Mouse (Mus musculus) testis, adult 2 months (tissue): Measurements from ENCODE around the gene Triobp. TPM values are rescaled to one million over a fixed set of nuclear protein-coding genes. Genes with fewer than 3 reads are reported as not detected.

Experiments
- H3K27ac ChIP-seq: fragments of 200-500 bp; 2 replicates; pipeline ENCODE4 v1.5.1; 2012; ENCODE audit warnings: low read depth, low read length; ENCODE audit not compliant: control insufficient read depth, insufficient read depth
- H3K27me3 ChIP-seq: fragments of 200-500 bp; 2 replicates; pipeline ENCODE4 v1.6.1; 2012; ENCODE audit warnings: mild to moderate bottlenecking, low read length, moderate library complexity; ENCODE audit not compliant: control insufficient read depth, insufficient read depth
- H3K36me3 ChIP-seq: fragments of 200-500 bp; 2 replicates; pipeline ENCODE4 v1.6.1; 2012; ENCODE audit warnings: mild to moderate bottlenecking, low read length; ENCODE audit not compliant: control insufficient read depth, insufficient read depth
- H3K4me1 ChIP-seq: fragments of 200-500 bp; 2 replicates; pipeline ENCODE4 v1.6.1; 2012; ENCODE audit warnings: low read length; ENCODE audit not compliant: control insufficient read depth, insufficient read depth
- H3K4me3 ChIP-seq: fragments of 200-500 bp; 2 replicates; pipeline ENCODE4 v1.5.1; 2012; ENCODE audit warnings: low read depth, mild to moderate bottlenecking, low read length, moderate library complexity, mixed read lengths; ENCODE audit not compliant: control insufficient read depth
- CTCF ChIP-seq: fragments of 200-500 bp; IDR thresholded peaks from 2 replicates; pipeline ENCODE4 v1.5.1; 2012; ENCODE audit warnings: low read depth, mild to moderate bottlenecking, inconsistent platforms, low read length, moderate library complexity; ENCODE audit not compliant: control insufficient read depth, insufficient read depth, insufficient replicate concordance
- POLR2A ChIP-seq: fragments of 200-500 bp; IDR thresholded peaks from 2 replicates; pipeline ENCODE4 v1.6.1; 2012; ENCODE audit warnings: low read depth, mild to moderate bottlenecking, inconsistent platforms, low read length, moderate library complexity; ENCODE audit not compliant: control insufficient read depth
- polyA plus RNA-seq: library from polyadenylated mRNA; depleted of rRNA; stranded (reverse); fragments of >200 nt; gene quantifications from 2 replicates; pipeline ENCODE4 v1.2.3, GENCODE M21; 2012

Gene Triobp
- polyA plus RNA-seq, 1 experiment: 22.6 TPM

DNA sequence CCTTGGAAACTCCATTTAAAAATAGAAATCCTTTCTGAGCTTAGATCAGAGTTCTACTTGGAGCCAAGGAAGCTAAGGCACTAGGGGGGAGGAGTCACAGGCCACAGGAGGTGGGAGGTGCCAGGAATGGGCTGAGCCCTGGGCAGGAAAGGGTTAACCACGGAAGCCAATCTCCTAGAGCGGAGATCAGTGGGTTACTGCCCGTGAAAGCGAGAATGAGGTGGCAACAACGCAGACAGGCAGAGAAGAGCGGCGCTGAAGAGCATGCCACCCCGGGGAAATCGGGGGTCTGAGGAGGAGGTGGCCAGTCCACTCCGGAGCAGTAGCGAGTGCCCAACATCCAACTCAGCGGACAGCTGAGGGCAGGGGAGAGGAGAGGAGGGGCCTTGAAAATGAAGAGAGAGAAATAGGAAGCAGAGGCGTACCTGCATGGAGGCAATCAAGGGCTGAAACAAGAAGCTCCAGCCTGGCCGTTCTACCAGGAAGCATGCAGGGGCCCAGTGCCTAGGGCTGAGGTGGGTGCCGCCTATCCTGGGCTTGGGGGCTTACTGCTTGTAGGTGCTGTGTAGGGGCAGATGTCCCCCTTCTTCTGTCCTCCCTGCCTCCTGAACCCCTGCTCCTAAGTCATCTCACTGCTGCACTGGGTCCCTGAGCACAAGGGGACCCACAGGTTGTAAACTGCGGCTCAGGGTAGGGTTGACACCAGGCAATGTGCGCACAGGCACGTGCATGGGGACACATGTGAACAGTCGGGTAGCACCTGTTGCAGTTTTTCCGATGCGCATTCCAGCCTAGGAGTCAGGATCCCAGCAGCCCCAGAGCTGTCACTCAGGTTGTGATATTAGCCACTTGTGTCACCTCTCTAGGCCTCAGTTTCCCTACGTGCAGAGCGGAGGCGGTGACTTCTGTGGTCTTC is 93.2 kb downstream of the Triobp start:
- TF ChIP-seq CTCF (no peak), POLR2A (0 out of 2 replicates have a peak, but pooled peaks have one; percentile 29)
- Histone ChIP-seq H3K27me3 (no peaks in the 10 kb centered on the region), H3K4me1 (peaks cover 5% of the 10 kb centered on the region)

GRCm38 (mm10) chr15:79041585-79041984 is 94.1 kb downstream of the Triobp start, which contains the start of gene Galr3:
TSS of gene Galr3 (plus strand) at chr15:79041885.
- Histone ChIP-seq H3K4me3 (peak within 1 kb of the TSS; percentile 72), H3K27ac (no peak within 1 kb of the TSS), H3K27me3 (no peaks in the 10 kb centered on the region), H3K36me3 (no peaks in the 10 kb centered on the region), H3K4me1 (peaks cover 5% of the 10 kb centered on the region)
- TF ChIP-seq CTCF (no peak), POLR2A (no peak)

More for the DNA sequence above, 93.2 kb downstream of the Triobp start:
- Histone ChIP-seq H3K36me3 (no peaks in the 10 kb centered on the region), H3K27ac (no peak overlapping the region), H3K4me3 (no peak overlapping the region)

- TF ChIP-seq POLR2A (no peak), CTCF (no peak)
- no peaks in the 10 kb centered on the region for H3K27me3 ChIP-seq
- H3K4me1 ChIP-seq: peaks cover 5% of the 10 kb centered on the region
- H3K4me3 ChIP-seq: peak overlapping the region; percentile 72
- no peak overlapping the region for H3K27ac ChIP-seq
- no peaks in the 10 kb centered on the region for H3K36me3 ChIP-seq
These were observed 95.4 kb downstream of the Triobp start for GRCm38 (mm10) chr15:79042721-79043491.

DNA sequence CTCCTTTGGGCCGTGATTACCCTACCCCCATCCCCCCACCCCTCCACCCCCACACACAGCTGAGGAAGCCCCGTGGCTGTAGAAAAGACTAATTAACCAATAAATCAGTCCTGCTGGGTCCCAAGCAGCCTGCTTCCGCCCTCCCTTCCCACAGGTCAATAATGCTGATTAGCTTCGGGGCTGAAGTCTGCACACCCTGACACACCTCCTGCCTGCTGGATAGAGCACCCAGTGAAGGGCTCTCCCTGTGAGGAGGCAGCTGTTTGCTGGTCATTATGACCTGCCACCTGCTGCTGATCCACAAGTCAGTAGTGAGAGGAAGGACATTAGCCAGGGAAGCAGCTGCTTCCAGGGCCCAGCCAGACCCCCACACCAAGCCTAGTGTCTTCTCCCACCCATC is 97.3 kb downstream of the Triobp start:
- H3K36me3 ChIP-seq: no peaks in the 10 kb centered on the region
- H3K27me3 ChIP-seq: no peaks in the 10 kb centered on the region
- peaks cover 5% of the 10 kb centered on the region for H3K4me1 ChIP-seq
- no peak overlapping the region for H3K27ac ChIP-seq
- no peak overlapping the region for H3K4me3 ChIP-seq
- TF ChIP-seq CTCF: no peak
- TF ChIP-seq POLR2A: no peak

DNA sequence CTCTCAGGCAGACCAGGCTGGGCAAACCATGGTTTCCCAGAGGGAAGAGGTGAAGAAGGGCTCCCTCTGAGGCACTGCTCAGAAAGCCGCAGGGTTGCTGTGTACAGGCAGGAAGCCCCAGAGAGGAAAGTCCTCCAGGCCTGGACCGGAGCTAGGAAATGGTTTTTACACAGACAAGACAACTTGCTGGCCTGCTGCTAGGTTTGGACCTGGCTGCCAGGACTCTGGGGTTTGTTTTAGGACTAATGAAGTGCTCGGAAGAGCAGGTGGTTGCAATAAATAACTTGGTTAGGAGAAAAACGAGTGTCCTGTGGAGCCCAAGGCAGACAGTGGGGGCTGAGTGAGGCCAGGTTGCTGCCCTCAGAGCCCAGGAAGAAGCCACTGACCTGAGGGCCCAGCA is 100.7 kb downstream of the Triobp start:
- no peak overlapping the region for H3K27ac ChIP-seq
- H3K4me1 ChIP-seq: no peaks in the 10 kb centered on the region; the same call in 1 of the 2 replicates
- H3K27me3 ChIP-seq: no peaks in the 10 kb centered on the region
- no peaks in the 10 kb centered on the region for H3K36me3 ChIP-seq
- TF ChIP-seq POLR2A: no peak
- no peak for TF ChIP-seq CTCF
- no peak overlapping the region for H3K4me3 ChIP-seq

DNA sequence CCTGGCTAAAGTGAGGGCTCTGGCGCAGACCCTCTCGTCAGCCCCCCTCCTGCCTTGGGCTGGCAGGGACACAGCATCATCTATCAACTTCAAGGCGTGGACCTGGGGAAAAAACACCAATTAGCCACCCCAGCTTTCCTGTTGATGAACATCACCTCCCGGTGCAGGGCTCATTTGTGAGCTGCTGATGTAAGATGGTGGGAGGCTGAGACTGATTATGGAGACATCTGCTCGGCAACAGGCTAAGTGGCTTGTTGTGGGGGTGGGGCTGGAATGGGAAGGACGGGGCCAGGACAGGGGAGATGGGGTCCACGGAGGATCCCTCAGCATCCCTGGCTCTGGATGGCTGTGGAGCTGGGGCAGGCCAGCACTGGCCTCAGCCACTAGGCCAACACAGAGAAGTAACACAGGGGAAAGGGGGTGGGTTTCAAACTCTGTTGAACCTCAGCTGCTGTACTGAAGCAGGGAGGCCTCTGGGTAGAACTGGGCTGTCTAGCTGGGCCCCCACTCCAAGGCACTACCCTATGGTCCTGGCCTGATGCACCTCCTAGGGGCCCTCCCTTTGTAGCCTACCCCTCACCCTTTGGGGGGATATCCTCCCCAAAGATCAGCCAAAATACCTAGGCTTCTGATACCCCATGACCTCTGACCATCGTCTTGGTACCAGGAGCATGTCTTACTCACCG is 102.8 kb downstream of the Triobp start:
- no peaks in the 10 kb centered on the region; the same call in 1 of the 2 replicates for H3K4me1 ChIP-seq
- H3K27me3 ChIP-seq: no peaks in the 10 kb centered on the region
- H3K27ac ChIP-seq: no peak overlapping the region
- no peak overlapping the region for H3K4me3 ChIP-seq
- H3K36me3 ChIP-seq: no peaks in the 10 kb centered on the region
- TF ChIP-seq POLR2A (no peak), CTCF (no peak)
